Mouse (Mus musculus): ENCODE measurements at regions not wholly inside any gene's neighbourhood (a gene's known extent, or its start where the extent isn't known, plus 50 kb on each side); places are given as distances from the start of the nearest gene placed in this dataset.

DNA sequence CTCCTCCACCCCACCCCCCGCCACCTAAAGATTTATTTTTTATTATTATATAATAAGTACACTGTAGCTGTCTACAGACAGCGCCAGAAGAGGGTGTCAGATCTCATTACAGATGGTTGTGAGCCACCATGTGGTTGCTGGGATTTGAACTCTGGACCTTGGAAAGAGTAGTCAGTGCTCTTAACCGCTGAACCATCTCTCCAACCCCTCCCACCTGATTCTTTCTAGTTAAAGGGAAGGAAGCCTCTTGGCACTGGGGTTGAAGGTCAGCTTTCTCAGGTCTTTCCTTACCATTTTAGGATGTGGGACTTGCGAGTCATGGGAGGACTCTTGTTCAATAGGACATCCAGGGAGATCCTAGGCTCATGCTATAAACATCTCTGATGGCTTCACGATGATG, 54.7 kb downstream of the Hes1 start:
- Histone ChIP-seq H3K4me3 (ENCODE audit: low read depth, low read length) (no peak overlapping the region), H3K27me3 (ENCODE audit: control insufficient read depth, insufficient read depth, low read length) (peaks cover 27% of the 10 kb centered on the region), H3K27ac (ENCODE audit: low read depth, low read length) (no peak overlapping the region), H3K9ac (ENCODE audit: low read length) (no peak overlapping the region), H3K36me3 (ENCODE audit: control insufficient read depth, insufficient read depth, low read length) (no peaks in the 10 kb centered on the region), H3K4me2 (ENCODE audit: low read depth, low read length, severe bottlenecking) (no peak overlapping the region), H3K4me1 (replicated peaks; ENCODE audit: control insufficient read depth, insufficient read depth, low read length) (peaks cover 16% of the 10 kb centered on the region; the same call in 1 of the 2 replicates), H3K9me3 (ENCODE audit: control insufficient read depth, low read length) (no peaks in the 10 kb centered on the region)
- no peak for ATAC-seq (replicated peaks; ENCODE audit: low FRiP score)
- 90% methylated on average over 5 of the region's 5 CpGs for WGBS
- DNase-seq (ENCODE audit: low spot score) = no peak

DNA sequence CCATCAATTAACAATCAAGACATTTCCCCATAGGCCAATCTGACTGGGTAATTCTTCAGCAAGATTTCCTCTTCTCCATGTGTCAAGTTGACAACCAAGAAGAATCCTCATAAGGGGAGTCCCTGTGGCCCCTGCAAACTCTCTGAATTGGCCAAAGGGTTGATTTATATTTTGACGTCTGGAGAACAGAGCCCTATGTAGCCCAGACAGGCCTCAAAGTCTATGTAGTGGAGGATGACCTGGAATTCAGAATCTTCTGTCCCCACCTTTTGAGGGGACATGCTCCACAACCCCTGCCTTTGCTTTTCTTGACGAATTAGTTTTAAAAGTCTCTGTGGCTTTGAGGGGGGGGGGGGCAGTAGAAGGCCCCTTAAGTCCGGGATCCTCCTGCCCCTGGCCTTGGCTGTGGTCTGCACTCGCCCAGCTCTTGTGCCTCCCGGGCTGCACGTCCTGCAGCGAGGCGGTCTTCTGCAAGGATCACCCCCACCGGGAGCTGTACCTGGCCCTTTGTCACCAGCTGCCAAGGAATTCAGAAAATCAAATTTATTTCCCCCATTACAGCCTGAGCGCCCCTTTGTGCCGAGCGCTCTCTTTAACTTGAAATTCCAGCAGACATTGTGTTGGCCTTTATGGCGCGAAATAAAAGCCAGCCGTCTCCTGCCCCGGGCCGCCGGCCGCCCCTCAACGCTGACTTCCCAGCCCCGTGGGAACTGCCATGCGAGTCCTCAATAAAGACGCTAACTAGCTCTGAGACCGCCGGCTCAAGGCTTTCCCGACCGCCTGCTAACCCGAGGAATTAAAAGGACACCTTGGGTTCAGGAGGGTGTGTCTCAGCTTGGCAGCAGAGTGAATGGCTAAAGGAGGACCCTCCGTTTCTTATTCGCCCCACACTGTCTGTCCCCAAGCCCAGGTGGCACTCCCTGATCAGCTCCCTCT, 56.4 kb downstream of the Hes1 start:
- ATAC-seq (replicated peaks; ENCODE audit: low FRiP score) = peak; percentile 53; the same call in 1 of the 2 replicates
- peak; percentile 72 for DNase-seq (ENCODE audit: low spot score)
- H3K27me3 ChIP-seq (ENCODE audit: control insufficient read depth, insufficient read depth, low read length) = peaks cover 38% of the 10 kb centered on the region
- no peak overlapping the region for H3K27ac ChIP-seq (ENCODE audit: low read depth, low read length)
- H3K4me1 ChIP-seq (replicated peaks; ENCODE audit: control insufficient read depth, insufficient read depth, low read length) = peaks cover 16% of the 10 kb centered on the region; the same call in 1 of the 2 replicates
- peak overlapping the region; percentile 44 for H3K4me2 ChIP-seq (ENCODE audit: low read depth, low read length, severe bottlenecking)
- WGBS = 1% methylated on average over 30 of the region's 30 CpGs
- H3K9me3 ChIP-seq (ENCODE audit: control insufficient read depth, low read length) = no peaks in the 10 kb centered on the region
- H3K4me3 ChIP-seq (ENCODE audit: low read depth, low read length) = peak overlapping the region; percentile 8; the same call in 1 of the 2 replicates
- peak overlapping the region; percentile 14; the same call in 1 of the 2 replicates for H3K9ac ChIP-seq (ENCODE audit: low read length)
- H3K36me3 ChIP-seq (ENCODE audit: control insufficient read depth, insufficient read depth, low read length) = no peaks in the 10 kb centered on the region

- H3K4me2 ChIP-seq (ENCODE audit: low read depth, low read length, severe bottlenecking) = no peak overlapping the region
- no peak overlapping the region for H3K4me3 ChIP-seq (ENCODE audit: low read depth, low read length)
- WGBS = 23% methylated on average over 6 of the region's 6 CpGs
- H3K9ac ChIP-seq (ENCODE audit: low read length) = no peak overlapping the region
- H3K36me3 ChIP-seq (ENCODE audit: control insufficient read depth, insufficient read depth, low read length) = no peaks in the 10 kb centered on the region
- no peak for DNase-seq (ENCODE audit: low spot score)
- no peaks in the 10 kb centered on the region for H3K9me3 ChIP-seq (ENCODE audit: control insufficient read depth, low read length)
- ATAC-seq (replicated peaks; ENCODE audit: low FRiP score) = no peak
- no peak overlapping the region for H3K27ac ChIP-seq (ENCODE audit: low read depth, low read length)
- peaks cover 16% of the 10 kb centered on the region; the same call in 1 of the 2 replicates for H3K4me1 ChIP-seq (replicated peaks; ENCODE audit: control insufficient read depth, insufficient read depth, low read length)
- peaks cover 46% of the 10 kb centered on the region for H3K27me3 ChIP-seq (ENCODE audit: control insufficient read depth, insufficient read depth, low read length)
Measured at GRCm38 (mm10) chr16:30121596-30121995, 57.4 kb downstream of the Hes1 start.

- 4% methylated on average over 29 of the region's 29 CpGs for WGBS
- Histone ChIP-seq H3K4me1 (replicated peaks; ENCODE audit: control insufficient read depth, insufficient read depth, low read length) (peaks cover 16% of the 10 kb centered on the region; the same call in 1 of the 2 replicates), H3K9me3 (ENCODE audit: control insufficient read depth, low read length) (no peaks in the 10 kb centered on the region), H3K9ac (ENCODE audit: low read length) (no peak overlapping the region), H3K36me3 (ENCODE audit: control insufficient read depth, insufficient read depth, low read length) (no peaks in the 10 kb centered on the region), H3K4me2 (ENCODE audit: low read depth, low read length, severe bottlenecking) (no peak overlapping the region; the same call in 1 of the 2 replicates), H3K27ac (ENCODE audit: low read depth, low read length) (no peak overlapping the region), H3K4me3 (ENCODE audit: low read depth, low read length) (no peak overlapping the region), H3K27me3 (ENCODE audit: control insufficient read depth, insufficient read depth, low read length) (peaks cover 51% of the 10 kb centered on the region)
- ATAC-seq (replicated peaks; ENCODE audit: low FRiP score) (no peak), DNase-seq (ENCODE audit: low spot score) (no peak)
Measured at GRCm38 (mm10) chr16:30122211-30123070, 58.3 kb downstream of the Hes1 start.

GRCm38 (mm10) chr16:30127015-30127414, 62.8 kb downstream of the Hes1 start:
- Histone ChIP-seq H3K4me1 (replicated peaks; ENCODE audit: control insufficient read depth, insufficient read depth, low read length) (peaks cover 13% of the 10 kb centered on the region), H3K27ac (ENCODE audit: low read depth, low read length) (no peak overlapping the region), H3K36me3 (ENCODE audit: control insufficient read depth, insufficient read depth, low read length) (no peaks in the 10 kb centered on the region), H3K27me3 (ENCODE audit: control insufficient read depth, insufficient read depth, low read length) (peaks cover 73% of the 10 kb centered on the region), H3K4me3 (ENCODE audit: low read depth, low read length) (no peak overlapping the region), H3K4me2 (ENCODE audit: low read depth, low read length, severe bottlenecking) (no peak overlapping the region), H3K9me3 (ENCODE audit: control insufficient read depth, low read length) (no peaks in the 10 kb centered on the region), H3K9ac (ENCODE audit: low read length) (no peak overlapping the region)
- no peak for ATAC-seq (replicated peaks; ENCODE audit: low FRiP score)
- no peak for DNase-seq (ENCODE audit: low spot score)
- WGBS = 92% methylated on average over 10 of the region's 10 CpGs

DNA sequence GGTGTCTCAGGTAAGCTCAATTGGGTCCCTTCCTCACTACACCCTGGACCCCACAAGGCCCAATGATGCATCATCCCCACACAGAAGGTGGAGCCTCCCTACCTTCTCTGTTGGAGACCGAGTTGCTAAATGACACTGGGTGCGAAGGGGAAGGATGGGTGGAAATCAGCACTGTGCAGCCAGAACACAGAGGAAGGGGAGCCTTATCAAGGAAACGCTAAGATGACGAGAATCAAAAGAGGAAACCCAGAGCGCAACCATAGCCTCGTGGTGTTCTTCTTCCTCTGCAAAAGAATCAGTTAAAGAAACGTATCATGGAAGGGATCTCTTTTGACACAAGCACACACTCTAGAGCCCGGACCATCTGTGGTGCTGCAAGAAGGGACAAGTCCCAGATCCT, 64.6 kb downstream of the Hes1 start:
- DNase-seq (ENCODE audit: low spot score) (no peak), ATAC-seq (replicated peaks; ENCODE audit: low FRiP score) (no peak)
- no peaks in the 10 kb centered on the region for H3K36me3 ChIP-seq (ENCODE audit: control insufficient read depth, insufficient read depth, low read length)
- H3K9me3 ChIP-seq (ENCODE audit: control insufficient read depth, low read length) = no peaks in the 10 kb centered on the region
- no peak overlapping the region for H3K9ac ChIP-seq (ENCODE audit: low read length)
- no peak overlapping the region for H3K4me2 ChIP-seq (ENCODE audit: low read depth, low read length, severe bottlenecking)
- H3K4me1 ChIP-seq (replicated peaks; ENCODE audit: control insufficient read depth, insufficient read depth, low read length) = peaks cover 6% of the 10 kb centered on the region
- no peak overlapping the region for H3K4me3 ChIP-seq (ENCODE audit: low read depth, low read length)
- peaks cover 78% of the 10 kb centered on the region for H3K27me3 ChIP-seq (ENCODE audit: control insufficient read depth, insufficient read depth, low read length)
- 71% methylated on average over 8 of the region's 8 CpGs for WGBS
- H3K27ac ChIP-seq (ENCODE audit: low read depth, low read length) = no peak overlapping the region

DNA sequence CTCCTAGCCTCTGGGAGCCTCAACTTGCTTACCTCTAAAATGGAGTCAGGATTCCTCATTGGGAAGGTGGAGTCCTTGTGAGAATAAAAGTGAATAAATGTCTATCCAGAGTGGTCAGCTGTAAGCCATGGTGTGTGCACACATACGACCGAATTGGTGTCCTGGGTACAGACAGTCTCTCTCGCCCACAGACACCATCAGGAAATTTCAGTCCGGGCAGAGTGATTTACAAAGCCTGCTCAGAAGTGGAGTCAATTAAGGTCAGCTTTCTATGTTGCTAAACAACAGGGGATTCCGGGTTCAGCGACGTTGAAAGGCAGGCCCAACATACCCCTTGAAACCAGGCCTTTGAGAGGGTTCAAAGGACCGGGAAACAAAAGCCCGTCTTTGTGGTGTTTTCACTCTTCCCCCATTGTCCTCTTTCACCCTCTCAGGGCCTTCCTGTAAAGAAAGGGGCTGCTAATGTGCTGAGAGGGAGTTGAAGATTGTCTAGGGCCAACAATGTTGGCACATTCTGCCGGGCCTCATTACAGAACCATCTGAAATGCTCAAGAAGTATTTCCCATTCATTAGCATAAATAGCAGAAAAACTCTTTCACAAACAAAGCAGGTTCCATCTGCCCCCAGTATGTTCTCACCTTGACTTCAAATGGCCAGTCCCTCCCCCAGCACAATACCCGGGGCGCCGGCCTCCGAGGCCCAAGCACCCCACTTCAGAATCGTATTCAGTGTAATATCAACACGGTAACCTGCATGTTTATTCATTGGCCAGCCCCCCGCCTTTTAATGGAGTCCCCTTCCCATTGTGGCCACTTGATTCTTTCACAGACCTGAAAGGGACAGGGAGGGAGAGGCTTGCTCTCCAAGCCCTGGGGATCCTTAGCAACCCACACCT, 65.3 kb downstream of the Hes1 start:
- Histone ChIP-seq H3K9me3 (ENCODE audit: control insufficient read depth, low read length) (no peaks in the 10 kb centered on the region), H3K4me3 (ENCODE audit: low read depth, low read length) (no peak overlapping the region), H3K27me3 (ENCODE audit: control insufficient read depth, insufficient read depth, low read length) (peaks cover 78% of the 10 kb centered on the region), H3K4me2 (ENCODE audit: low read depth, low read length, severe bottlenecking) (peak overlapping the region; percentile 19; the same call in 1 of the 2 replicates), H3K36me3 (ENCODE audit: control insufficient read depth, insufficient read depth, low read length) (no peaks in the 10 kb centered on the region), H3K9ac (ENCODE audit: low read length) (no peak overlapping the region), H3K4me1 (replicated peaks; ENCODE audit: control insufficient read depth, insufficient read depth, low read length) (peaks cover 6% of the 10 kb centered on the region), H3K27ac (ENCODE audit: low read depth, low read length) (no peak overlapping the region)
- peak; percentile 82 for DNase-seq (ENCODE audit: low spot score)
- peak; percentile 90 for ATAC-seq (replicated peaks; ENCODE audit: low FRiP score)
- 7% methylated on average over 17 of the region's 17 CpGs for WGBS

DNA sequence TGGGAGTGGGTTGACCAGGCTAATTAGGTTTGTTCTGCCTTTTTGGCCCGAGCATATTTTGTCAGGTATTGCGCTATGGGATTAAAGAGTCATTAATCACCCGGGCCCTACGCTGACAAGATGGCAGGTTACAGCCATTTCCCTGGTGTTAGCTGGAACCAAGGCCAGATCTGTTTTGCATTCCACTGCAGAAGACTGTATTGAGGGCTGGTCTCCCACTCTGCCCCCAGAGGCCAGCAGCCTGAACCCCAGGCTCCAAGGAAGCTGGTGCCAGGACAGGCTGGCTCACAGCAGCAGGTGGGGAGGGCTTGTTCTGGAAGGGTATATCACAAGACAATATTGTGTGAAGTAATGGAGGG, 65.9 kb downstream of the Hes1 start:
- WGBS = 33% methylated on average over 4 of the region's 4 CpGs
- Histone ChIP-seq H3K4me1 (replicated peaks; ENCODE audit: control insufficient read depth, insufficient read depth, low read length) (peaks cover 6% of the 10 kb centered on the region), H3K4me3 (ENCODE audit: low read depth, low read length) (no peak overlapping the region), H3K27ac (ENCODE audit: low read depth, low read length) (no peak overlapping the region), H3K27me3 (ENCODE audit: control insufficient read depth, insufficient read depth, low read length) (peaks cover 80% of the 10 kb centered on the region), H3K9ac (ENCODE audit: low read length) (no peak overlapping the region), H3K36me3 (ENCODE audit: control insufficient read depth, insufficient read depth, low read length) (no peaks in the 10 kb centered on the region), H3K9me3 (ENCODE audit: control insufficient read depth, low read length) (no peaks in the 10 kb centered on the region), H3K4me2 (ENCODE audit: low read depth, low read length, severe bottlenecking) (peak overlapping the region; percentile 19; the same call in 1 of the 2 replicates)
- DNase-seq (ENCODE audit: low spot score) (no peak), ATAC-seq (replicated peaks; ENCODE audit: low FRiP score) (peak; percentile 55)

Measured in forebrain, embryonic 11.5 days (tissue).